Mouse (Mus musculus): Measurements from ENCODE around the gene Tnmd. TPM values are rescaled to one million over a fixed set of nuclear protein-coding genes. Genes with fewer than 3 reads are reported as not detected.

Gene Tnmd
- polyA plus RNA-seq, 1 experiment, result not detected

DNA sequence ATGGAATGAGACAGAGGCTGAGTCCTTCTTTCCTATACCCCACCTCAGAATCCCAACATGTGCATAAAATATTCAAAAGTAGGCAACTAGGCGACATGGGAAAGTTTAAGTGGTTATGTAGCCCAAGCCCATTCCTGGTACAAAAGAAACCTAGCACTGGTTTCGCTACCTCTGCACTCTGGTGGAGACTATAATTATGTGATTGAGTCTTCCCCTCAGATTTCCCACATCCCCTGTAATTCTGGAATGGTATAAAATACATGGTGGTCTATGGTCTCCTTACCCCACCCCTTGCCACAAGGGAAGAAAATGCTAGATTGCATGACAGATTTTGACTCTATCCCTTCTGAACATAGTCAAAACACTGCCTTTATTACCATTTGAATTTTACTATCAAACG, 62.2 kb downstream of the Tnmd start:
- no peak overlapping the region for H3K4me3 ChIP-seq (replicated peaks; ENCODE audit: control insufficient read depth, low read depth, low read length)
- no peak overlapping the region for H3K27ac ChIP-seq (ENCODE audit: control insufficient read depth, insufficient read depth, low read depth, low read length, poor library complexity)
- 83% methylated on average over 3 of the region's 3 CpGs for WGBS
- no peaks in the 10 kb centered on the region for H3K4me1 ChIP-seq (ENCODE audit: control insufficient read depth, insufficient read depth, low read length)
- no peak for TF ChIP-seq CTCF (IDR thresholded peaks at IDR 0.05; ENCODE audit: control insufficient read depth, insufficient read depth, low read length)
- TF ChIP-seq POLR2A (IDR thresholded peaks at IDR 0.05; ENCODE audit: borderline replicate concordance, control insufficient read depth, low read depth, low read length), result no peak

DNA sequence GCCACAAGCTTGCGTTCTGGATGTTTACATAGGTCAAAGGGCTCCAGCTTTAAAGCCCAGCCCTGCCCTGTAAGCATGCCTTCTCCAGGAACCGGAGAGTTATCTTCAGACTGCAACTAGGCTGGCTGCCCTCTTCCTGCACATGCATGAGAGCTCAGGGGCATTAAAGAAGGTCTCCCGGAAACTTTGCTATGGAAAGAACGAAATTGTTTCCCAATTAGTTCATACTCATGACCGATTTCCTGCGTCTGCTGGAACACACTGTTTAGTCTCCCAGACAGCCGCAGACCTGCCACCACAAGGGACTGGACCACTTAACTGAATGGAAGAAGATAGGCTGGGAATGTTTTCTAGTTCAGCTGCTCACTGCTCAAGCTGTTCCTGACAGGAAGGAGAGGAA, 63.4 kb downstream of the Tnmd start:
- TF ChIP-seq CTCF (IDR thresholded peaks at IDR 0.05; ENCODE audit: control insufficient read depth, insufficient read depth, low read length) (no peak), POLR2A (IDR thresholded peaks at IDR 0.05; ENCODE audit: borderline replicate concordance, control insufficient read depth, low read depth, low read length) (no peak)
- no peak overlapping the region for H3K27ac ChIP-seq (ENCODE audit: control insufficient read depth, insufficient read depth, low read depth, low read length, poor library complexity)
- WGBS, result 64% methylated on average over 7 of the region's 7 CpGs
- no peak overlapping the region for H3K4me3 ChIP-seq (replicated peaks; ENCODE audit: control insufficient read depth, low read depth, low read length)
- H3K4me1 ChIP-seq (ENCODE audit: control insufficient read depth, insufficient read depth, low read length), result no peaks in the 10 kb centered on the region

Other genes with a start within 250 kb of the Tnmd start
- 1.2 TPM in 1 of 2 replicates, not detected in the other for gene Pcdh19, start 162.0 kb upstream of the Tnmd start, polyA plus RNA-seq (2011; ENCODE audit: insufficient read depth, insufficient read length, low replicate concordance, missing spikeins)
- 3.4 and 4.3 TPM in 2 replicates for gene Tspan6, start 47.4 kb downstream of the Tnmd start, polyA plus RNA-seq (2011; ENCODE audit: insufficient read depth, insufficient read length, low replicate concordance, missing spikeins)
- 1.5 and 2.2 TPM in 2 replicates for gene Srpx2, start 57.4 kb downstream of the Tnmd start, polyA plus RNA-seq (2011; ENCODE audit: insufficient read depth, insufficient read length, low replicate concordance, missing spikeins)
- 2.5 and 6.5 TPM in 2 replicates for gene Sytl4, start 130.8 kb downstream of the Tnmd start, polyA plus RNA-seq (2011; ENCODE audit: insufficient read depth, insufficient read length, low replicate concordance, missing spikeins)
- gene Cstf2, start 208.2 kb downstream of the Tnmd start, polyA plus RNA-seq (2011; ENCODE audit: insufficient read depth, insufficient read length, low replicate concordance, missing spikeins), result 9.3 and 12.1 TPM in 2 replicates